Mouse (Mus musculus): ENCODE results near the gene Arhgef15. TPM values are rescaled to one million over a fixed set of nuclear protein-coding genes. Genes with fewer than 3 reads are reported as not detected.

Gene Arhgef15
- polyA plus RNA-seq, 1 experiment from 2014 or later = 24.7 TPM

- Histone ChIP-seq H3K4me3 (ENCODE audit: low read depth, low read length) (no peak overlapping the region), H3K36me3 (ENCODE audit: control insufficient read depth, insufficient read depth, low read length) (peaks cover 11% of the 10 kb centered on the region), H3K4me2 (ENCODE audit: low read depth, low read length) (no peak overlapping the region), H3K9me3 (ENCODE audit: control insufficient read depth, low read length) (no peaks in the 10 kb centered on the region), H3K27me3 (ENCODE audit: control insufficient read depth, insufficient read depth, low read length) (no peaks in the 10 kb centered on the region), H3K27ac (ENCODE audit: low read depth, low read length) (no peak overlapping the region), H3K4me1 (ENCODE audit: control insufficient read depth, insufficient read depth, low read length) (peaks cover 7% of the 10 kb centered on the region), H3K9ac (replicated peaks; ENCODE audit: low read depth, low read length) (no peak overlapping the region)
- 93% methylated on average over 6 of the region's 6 CpGs for WGBS
- ATAC-seq (ENCODE audit: low read depth) = no peak
Measured at GRCm38 (mm10) chr11:68898790-68899189, 58.5 kb downstream of the Arhgef15 start.

DNA sequence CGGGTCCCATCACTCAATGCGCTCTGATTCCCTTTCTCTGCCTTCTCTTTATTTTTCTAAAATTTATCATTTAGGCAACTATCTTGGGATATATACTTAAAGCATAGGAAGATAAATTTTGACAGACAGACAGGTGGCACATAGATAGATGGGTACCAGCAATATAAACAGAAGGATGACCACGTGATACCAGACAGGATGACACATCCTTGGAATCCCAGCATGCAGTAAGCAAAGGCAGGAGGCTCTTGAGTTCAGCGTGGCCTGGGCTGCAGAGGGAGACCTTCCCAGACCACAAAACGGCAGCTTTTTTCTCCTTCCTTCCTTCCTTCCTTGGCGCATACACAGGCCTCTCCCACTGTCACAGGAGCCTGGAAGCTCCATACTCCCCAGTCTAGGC is 59.4 kb downstream of the Arhgef15 start:
- Histone ChIP-seq H3K4me3 (ENCODE audit: low read depth, low read length) (no peak overlapping the region), H3K4me1 (ENCODE audit: control insufficient read depth, insufficient read depth, low read length) (peaks cover 6% of the 10 kb centered on the region), H3K4me2 (ENCODE audit: low read depth, low read length) (no peak overlapping the region), H3K27ac (ENCODE audit: low read depth, low read length) (no peak overlapping the region), H3K9me3 (ENCODE audit: control insufficient read depth, low read length) (no peaks in the 10 kb centered on the region), H3K9ac (replicated peaks; ENCODE audit: low read depth, low read length) (no peak overlapping the region), H3K27me3 (ENCODE audit: control insufficient read depth, insufficient read depth, low read length) (no peaks in the 10 kb centered on the region), H3K36me3 (ENCODE audit: control insufficient read depth, insufficient read depth, low read length) (peaks cover 2% of the 10 kb centered on the region; the same call in 1 of the 2 replicates)
- ATAC-seq (ENCODE audit: low read depth) = no peak
- 81% methylated on average over 6 of the region's 6 CpGs for WGBS

- no peaks in the 10 kb centered on the region for H3K27me3 ChIP-seq (ENCODE audit: control insufficient read depth, insufficient read depth, low read length)
- no peak overlapping the region for H3K9ac ChIP-seq (replicated peaks; ENCODE audit: low read depth, low read length)
- WGBS = 59% methylated on average over 4 of the region's 4 CpGs
- no peaks in the 10 kb centered on the region for H3K4me1 ChIP-seq (ENCODE audit: control insufficient read depth, insufficient read depth, low read length)
- no peak overlapping the region for H3K4me3 ChIP-seq (ENCODE audit: low read depth, low read length)
- H3K36me3 ChIP-seq (ENCODE audit: control insufficient read depth, insufficient read depth, low read length) = no peaks in the 10 kb centered on the region
- no peak overlapping the region for H3K27ac ChIP-seq (ENCODE audit: low read depth, low read length)
- no peak overlapping the region for H3K4me2 ChIP-seq (ENCODE audit: low read depth, low read length)
- no peak for ATAC-seq (ENCODE audit: low read depth)
- no peaks in the 10 kb centered on the region for H3K9me3 ChIP-seq (ENCODE audit: control insufficient read depth, low read length)
Measured at GRCm38 (mm10) chr11:68897120-68897519, 60.2 kb downstream of the Arhgef15 start.

GRCm38 (mm10) chr11:68896247-68896646 is 61.0 kb downstream of the Arhgef15 start:
- Histone ChIP-seq H3K36me3 (ENCODE audit: control insufficient read depth, insufficient read depth, low read length) (no peaks in the 10 kb centered on the region), H3K9me3 (ENCODE audit: control insufficient read depth, low read length) (no peaks in the 10 kb centered on the region), H3K9ac (replicated peaks; ENCODE audit: low read depth, low read length) (no peak overlapping the region), H3K27me3 (ENCODE audit: control insufficient read depth, insufficient read depth, low read length) (no peaks in the 10 kb centered on the region), H3K27ac (ENCODE audit: low read depth, low read length) (no peak overlapping the region), H3K4me3 (ENCODE audit: low read depth, low read length) (no peak overlapping the region), H3K4me2 (ENCODE audit: low read depth, low read length) (no peak overlapping the region), H3K4me1 (ENCODE audit: control insufficient read depth, insufficient read depth, low read length) (no peaks in the 10 kb centered on the region)
- no peak for ATAC-seq (ENCODE audit: low read depth)
- 89% methylated on average over 5 of the region's 5 CpGs for WGBS

- no peak for ATAC-seq (ENCODE audit: low read depth)
- Histone ChIP-seq H3K4me2 (ENCODE audit: low read depth, low read length) (no peak overlapping the region), H3K27me3 (ENCODE audit: control insufficient read depth, insufficient read depth, low read length) (no peaks in the 10 kb centered on the region), H3K9me3 (ENCODE audit: control insufficient read depth, low read length) (no peaks in the 10 kb centered on the region), H3K4me1 (ENCODE audit: control insufficient read depth, insufficient read depth, low read length) (no peaks in the 10 kb centered on the region), H3K36me3 (ENCODE audit: control insufficient read depth, insufficient read depth, low read length) (no peaks in the 10 kb centered on the region), H3K27ac (ENCODE audit: low read depth, low read length) (no peak overlapping the region), H3K4me3 (ENCODE audit: low read depth, low read length) (no peak overlapping the region), H3K9ac (replicated peaks; ENCODE audit: low read depth, low read length) (no peak overlapping the region)
- WGBS = 76% methylated on average over 12 of the region's 12 CpGs
Measured at GRCm38 (mm10) chr11:68893911-68894464, 63.3 kb downstream of the Arhgef15 start.

Small RNA genes lying within 50 kb of the gene (microRNA-seq; reads per million reads assigned to microRNA genes)
- 3.1 reads per million, percentile 3 among the genes with 10 or more reads in this experiment for gene Mir3062

Other genes with a start within 250 kb of the Arhgef15 start
- gene Ndel1, start 85.6 kb downstream of the Arhgef15 start, polyA plus RNA-seq (2014; fragmentation: Nextera tagmentation; extraction: Ambion mirVana) = 96.3 and 109 TPM in 2 replicates
- gene Rnf222, start 68.9 kb downstream of the Arhgef15 start, polyA plus RNA-seq (2014; fragmentation: Nextera tagmentation; extraction: Ambion mirVana) = not detected in 2 replicates
- 594 and 606 TPM in 2 replicates for gene Rpl26, start 55.9 kb downstream of the Arhgef15 start, polyA plus RNA-seq (2014; fragmentation: Nextera tagmentation; extraction: Ambion mirVana)
- gene Odf4, start 30.4 kb downstream of the Arhgef15 start, polyA plus RNA-seq (2014; fragmentation: Nextera tagmentation; extraction: Ambion mirVana) = 0.89 and 1.3 TPM in 2 replicates
- 1.6 and 2.2 TPM in 2 replicates for gene Slc25a35, start 10.7 kb upstream of the Arhgef15 start, polyA plus RNA-seq (2014; fragmentation: Nextera tagmentation; extraction: Ambion mirVana)
- gene Rangrf, start 17.7 kb upstream of the Arhgef15 start, polyA plus RNA-seq (2014; fragmentation: Nextera tagmentation; extraction: Ambion mirVana) = 25.5 and 30.6 TPM in 2 replicates
- gene Pfas, start 51.0 kb upstream of the Arhgef15 start, polyA plus RNA-seq (2014; fragmentation: Nextera tagmentation; extraction: Ambion mirVana) = 16.0 and 16.5 TPM in 2 replicates
- gene Ctc1, start 58.4 kb upstream of the Arhgef15 start, polyA plus RNA-seq (2014; fragmentation: Nextera tagmentation; extraction: Ambion mirVana) = 51.8 and 59.3 TPM in 2 replicates
- 8.7 and 12.8 TPM in 2 replicates for gene Aurkb, start 88.2 kb upstream of the Arhgef15 start, polyA plus RNA-seq (2014; fragmentation: Nextera tagmentation; extraction: Ambion mirVana)
- gene Borcs6, start 102.2 kb upstream of the Arhgef15 start, polyA plus RNA-seq (2014; fragmentation: Nextera tagmentation; extraction: Ambion mirVana) = 16.1 and 17.7 TPM in 2 replicates
- gene Tmem107, start 113.3 kb upstream of the Arhgef15 start, polyA plus RNA-seq (2014; fragmentation: Nextera tagmentation; extraction: Ambion mirVana) = 24.7 and 27.7 TPM in 2 replicates
- 337 and 385 TPM in 2 replicates for gene Vamp2, start 131.0 kb upstream of the Arhgef15 start, polyA plus RNA-seq (2014; fragmentation: Nextera tagmentation; extraction: Ambion mirVana)
- gene Per1, start 137.7 kb upstream of the Arhgef15 start, polyA plus RNA-seq (2014; fragmentation: Nextera tagmentation; extraction: Ambion mirVana) = 6.5 and 9.4 TPM in 2 replicates
- 0.43 and 0.52 TPM in 2 replicates for gene Hes7, start 162.9 kb upstream of the Arhgef15 start, polyA plus RNA-seq (2014; fragmentation: Nextera tagmentation; extraction: Ambion mirVana)
- 0.33 and 0.48 TPM in 2 replicates for gene 9130213A22Rik, start 165.1 kb upstream of the Arhgef15 start, polyA plus RNA-seq (2014; fragmentation: Nextera tagmentation; extraction: Ambion mirVana)
- 2.2 and 5.0 TPM in 2 replicates for gene Aloxe3, start 168.4 kb upstream of the Arhgef15 start, polyA plus RNA-seq (2014; fragmentation: Nextera tagmentation; extraction: Ambion mirVana)
- gene Alox12b, start 199.5 kb upstream of the Arhgef15 start, polyA plus RNA-seq (2014; fragmentation: Nextera tagmentation; extraction: Ambion mirVana) = 0.43 and 0.67 TPM in 2 replicates
- 0.24 and 0.43 TPM in 2 replicates for gene Alox8, start 240.4 kb upstream of the Arhgef15 start, polyA plus RNA-seq (2014; fragmentation: Nextera tagmentation; extraction: Ambion mirVana)

Data from neural tube, embryonic 14.5 days (tissue).